Mouse (Mus musculus): ENCODE data around the gene Cela1.

GRCm38 (mm10) chr15:100710838-100711237, 23.1 kb upstream of the Cela1 start:
- TF ChIP-seq TAL1 (IDR thresholded peaks at IDR 0.05; ENCODE audit: low read length): no peak
- TF ChIP-seq GATA1 (IDR thresholded peaks at IDR 0.05; ENCODE audit: low read length): no peak
